ENCODE assay signal across 8 mouse cellular contexts in genomic region chr4:122808108-122808507, GRCm38 (mm10). TPM values are rescaled to one million over a fixed set of nuclear protein-coding genes. Genes with fewer than 3 reads are reported as not detected.
DNase-seq lines count a peak whose midpoint lies in the region; ATAC-seq and TF ChIP-seq lines count a peak whose summit lies in the region.

No protein-coding gene starts in this region.

- H3K4me2 ChIP-seq in forebrain, embryonic 16.5 days (ENCODE audit: low read length): no peak overlapping the region
- H3K4me2 ChIP-seq in hindbrain, embryonic 12.5 days (replicated peaks): no peak overlapping the region

- H3K79me2 ChIP-seq in MEL (ENCODE audit: control insufficient read depth, insufficient read depth, low read length, poor library complexity): no peaks in the 10 kb centered on the region

- TF ChIP-seq CTCF in MEL (IDR thresholded peaks at IDR 0.05 in 2 of 3, conservative IDR thresholded peaks at IDR 0.05 in 1 of 3; ENCODE audit: control insufficient read depth in 1 of 3, insufficient read depth in 1 of 3, low read depth in 2 of 3, low read length in 3 of 3, poor library complexity in 1 of 3, severe bottlenecking in 1 of 3): peak; percentile 75 to 96 (median 89)

- H3K9ac ChIP-seq in MEL (ENCODE audit: control insufficient read depth, low read depth, low read length, poor library complexity, severe bottlenecking): no peak overlapping the region
- no peak overlapping the region for H3K9ac ChIP-seq in forebrain, embryonic 16.5 days (replicated peaks; ENCODE audit: low read depth, low read length)
- no peak overlapping the region for H3K9ac ChIP-seq in hindbrain, embryonic 12.5 days

- TF ChIP-seq RAD21 in MEL (IDR thresholded peaks at IDR 0.05; ENCODE audit: low read depth, low read length): peak; percentile 97

- H3K9me3 ChIP-seq in MEL (replicated peaks; ENCODE audit: insufficient read depth, low read length): no peaks in the 10 kb centered on the region
- H3K9me3 ChIP-seq in forebrain, embryonic 16.5 days (ENCODE audit: control insufficient read depth, low read length): no peaks in the 10 kb centered on the region
- H3K9me3 ChIP-seq in hindbrain, embryonic 12.5 days (replicated peaks): no peaks in the 10 kb centered on the region

- no peak for TF ChIP-seq EP300 in MEL (IDR thresholded peaks at IDR 0.05; ENCODE audit: low read depth in 1 of 2, low read length in 2 of 2)

- no peak overlapping the region for H3K27ac ChIP-seq in MEL (ENCODE audit: control insufficient read depth, low read depth, low read length)
- no peak overlapping the region for H3K27ac ChIP-seq in forebrain, embryonic 16.5 days (ENCODE audit: low read length)
- no peak overlapping the region for H3K27ac ChIP-seq in hindbrain, embryonic 12.5 days

- no peak overlapping the region for H3K4me3 ChIP-seq in MEL (ENCODE audit: control insufficient read depth in 1 of 2, insufficient read depth in 1 of 2, low read depth in 2 of 2, low read length in 2 of 2)
- H3K4me3 ChIP-seq in forebrain, embryonic 16.5 days (replicated peaks; ENCODE audit: low read length): no peak overlapping the region
- no peak overlapping the region for H3K4me3 ChIP-seq in hindbrain, embryonic 12.5 days

- ATAC-seq in cerebellum, adult (ENCODE audit: insufficient number of reproducible peaks, low FRiP score, low TSS enrichment): peak; percentile 74
- ATAC-seq in forebrain, embryonic 16.5 days: peak; percentile 47; the same call in 1 of the 2 replicates
- peak; percentile 50; the same call in 1 of the 2 replicates for ATAC-seq in hindbrain, embryonic 12.5 days (ENCODE audit: low FRiP score)
- peak; percentile 98 for ATAC-seq in megakaryocyte, adult 5-6 weeks (ENCODE audit: poor library complexity, severe bottlenecking)

- peaks cover 5 to 10% of the 10 kb centered on the region in 2 experiments for H3K4me1 ChIP-seq in MEL (ENCODE audit: control insufficient read depth in 1 of 2, insufficient read depth in 2 of 2, low read length in 2 of 2)
- H3K4me1 ChIP-seq in forebrain, embryonic 16.5 days (replicated peaks; ENCODE audit: control insufficient read depth, insufficient read depth, low read length): no peaks in the 10 kb centered on the region
- H3K4me1 ChIP-seq in hindbrain, embryonic 12.5 days: no peaks in the 10 kb centered on the region

- WGBS in forebrain, embryonic 16.5 days: 19% methylated on average over 4 of the region's 4 CpGs
- 28% methylated on average over 4 of the region's 4 CpGs for WGBS in hindbrain, embryonic 12.5 days

- peaks cover 0 to 18% of the 10 kb centered on the region in 2 experiments; a peak in 2 of 4 replicates for H3K36me3 ChIP-seq in MEL (ENCODE audit: control insufficient read depth in 1 of 2, insufficient read depth in 2 of 2, low read length in 2 of 2)
- no peaks in the 10 kb centered on the region for H3K36me3 ChIP-seq in forebrain, embryonic 16.5 days (ENCODE audit: control insufficient read depth, insufficient read depth)
- no peaks in the 10 kb centered on the region for H3K36me3 ChIP-seq in hindbrain, embryonic 12.5 days

- peak; percentile 79 for DNase-seq in MEL (ENCODE audit: low read depth, low spot score)
- DNase-seq in layer of hippocampus, adult 9-10 months (ENCODE audit: low spot score): peak; percentile 55
- DNase-seq in retina, postnatal 7 days (ENCODE audit: low read depth, low spot score): peak; percentile 57
- DNase-seq in thymus, postnatal 4 days: peak; percentile 92

- no peaks in the 10 kb centered on the region; a peak in 1 of 4 replicates for H3K27me3 ChIP-seq in MEL (ENCODE audit: control insufficient read depth in 1 of 2, insufficient read depth in 2 of 2, low read length in 2 of 2)
- no peaks in the 10 kb centered on the region for H3K27me3 ChIP-seq in forebrain, embryonic 16.5 days (replicated peaks; ENCODE audit: control insufficient read depth, insufficient read depth, low read length)
- no peaks in the 10 kb centered on the region for H3K27me3 ChIP-seq in hindbrain, embryonic 12.5 days

- no peak for TF ChIP-seq POLR2A in MEL (IDR thresholded peaks at IDR 0.05; ENCODE audit: control insufficient read depth in 1 of 2, insufficient read depth in 1 of 2, low read depth in 1 of 2, low read length in 2 of 2, poor library complexity in 1 of 2)

TF ChIP-seq in MEL, 35 proteins besides CTCF, POLR2A, EP300 and RAD21:
- TF ChIP-seq ZC3H11A (IDR thresholded peaks at IDR 0.05; ENCODE audit: low read depth, low read length): peak; percentile 91
- no peak for TF ChIP-seq ETS1 (IDR thresholded peaks at IDR 0.05; ENCODE audit: low read depth, low read length)
- TF ChIP-seq UBTF (IDR thresholded peaks at IDR 0.05; ENCODE audit: borderline replicate concordance, insufficient read depth, low read depth, low read length): no peak
- TF ChIP-seq CHD1 (IDR thresholded peaks at IDR 0.05; ENCODE audit: low read depth, low read length): no peak
- no peak for TF ChIP-seq BHLHE40 (IDR thresholded peaks at IDR 0.05; ENCODE audit: borderline replicate concordance, low read depth, low read length)
- peak; percentile 94 for TF ChIP-seq SMC3 (IDR thresholded peaks at IDR 0.05; ENCODE audit: low read depth, low read length)
- no peak for TF ChIP-seq KAT2A (conservative IDR thresholded peaks at IDR 0.05; ENCODE audit: low read depth, low read length)
- TF ChIP-seq ZKSCAN1 (IDR thresholded peaks at IDR 0.05; ENCODE audit: low read depth, low read length): no peak
- TF ChIP-seq TCF12 (IDR thresholded peaks at IDR 0.05; ENCODE audit: low read depth, low read length): no peak
- no peak for TF ChIP-seq MAX (IDR thresholded peaks at IDR 0.05; ENCODE audit: low read length)
- TF ChIP-seq POLR2AphosphoS5 (IDR thresholded peaks at IDR 0.05; ENCODE audit: borderline replicate concordance, low read depth, low read length): no peak
- TF ChIP-seq ZMIZ1 (IDR thresholded peaks at IDR 0.05; ENCODE audit: low read depth, low read length): no peak
- TF ChIP-seq MXI1 (IDR thresholded peaks at IDR 0.05; ENCODE audit: low read depth, low read length): no peak

RNA-seq across cellular contexts. Expression of gene Ppt1, which starts 27.9 kb away (rescaled TPM):
- total RNA-seq in MEL (2012; rRNA removed): 12.5 and 13.1 TPM in 2 replicates
- polyA plus RNA-seq in MEL (2012; ENCODE audit: insufficient read depth in 1 of 2, insufficient read length in 2 of 2, low read depth in 1 of 2, low replicate concordance in 2 of 2, missing spikeins in 1 of 2): 10 to 100 TPM in 1 of 2 experiments, not detected in 1; 19.9 TPM
- polyA plus RNA-seq in forebrain, embryonic 16.5 days (2015; fragmentation: Nextera tagmentation; extraction: Ambion mirVana): 72.3 and 85.2 TPM in 2 replicates
- 73.1 and 73.5 TPM in 2 replicates for polyA plus RNA-seq in hindbrain, embryonic 12.5 days (2016; fragmentation: Nextera tagmentation; extraction: Ambion mirVana)
- 125 and 133 TPM in 2 replicates for total RNA-seq in megakaryocyte, adult 5-6 weeks (2015)
- 95.0 and 101 TPM in 2 replicates for total RNA-seq in megakaryocyte, adult 5-6 weeks (2017)

Comparison
In these comparisons a context has a peak if more than half of its experiments do, and no peak if none do; other contexts are left out.
1. ATAC-seq: peak in every context shown above with its lines; median percentile 98 in megakaryocyte, adult 5-6 weeks; 74 in cerebellum, adult; 50 in hindbrain, embryonic 12.5 days; 47 in forebrain, embryonic 16.5 days.